Mouse (Mus musculus) lung, embryonic 14.5 days (tissue): ENCODE data around the gene Kiss1r. TPM values are rescaled to one million over a fixed set of nuclear protein-coding genes. Genes with fewer than 3 reads are reported as not detected.
"Not testable (repeated sequence)": the region's sequence is repeated elsewhere in the genome, so short reads cannot be mapped to it uniquely, and the experiment has no call there.

Source experiments
- ATAC-seq: fragments of 200-750 bp; cut with Nextera tagmentation; 2 replicates; pipeline ENCODE4 v1.8.0; 2017; ENCODE audit warnings: mild to moderate bottlenecking, moderate TSS enrichment, moderate library complexity; ENCODE audit not compliant: insufficient read depth
- DNase-seq: peaks from one replicate; pipeline ENCODE4 v3.0.0-alpha.2; 2015
- H3K27ac ChIP-seq: fragments of 300-500 bp; sonication (generic); 2 replicates; pipeline ENCODE4 v1.5.1; 2014; ENCODE audit warnings: low read depth, mild to moderate bottlenecking, moderate library complexity
- H3K27me3 ChIP-seq: fragments of 300-500 bp; sonication (generic); 2 replicates; pipeline ENCODE4 v1.6.1; 2014; ENCODE audit warnings: low read length, control low read depth; ENCODE audit not compliant: insufficient read depth
- H3K36me3 ChIP-seq: fragments of 300-500 bp; sonication (generic); 2 replicates; pipeline ENCODE4 v1.6.1; 2014; ENCODE audit warnings: control low read depth; ENCODE audit not compliant: insufficient read depth
- H3K4me1 ChIP-seq: fragments of 300-500 bp; sonication (generic); 2 replicates; pipeline ENCODE4 v1.6.1; 2014; ENCODE audit warnings: antibody characterized with exemption, control low read depth; ENCODE audit not compliant: insufficient read depth
- H3K4me2 ChIP-seq: fragments of 300-500 bp; sonication (generic); 2 replicates; pipeline ENCODE4 v1.6.1; 2014; ENCODE audit warnings: mild to moderate bottlenecking
- H3K4me3 ChIP-seq: fragments of 300-500 bp; sonication (generic); 2 replicates; pipeline ENCODE4 v1.5.1; 2014; ENCODE audit warnings: low read depth, low read length
- H3K9ac ChIP-seq: fragments of 300-500 bp; sonication (generic); 2 replicates; pipeline ENCODE4 v1.6.1; 2014
- H3K9me3 ChIP-seq: fragments of 300-500 bp; sonication (generic); 2 replicates; pipeline ENCODE4 v1.6.1; 2016; ENCODE audit warnings: low read depth, low read length, control low read depth
- CTCF ChIP-seq: IDR thresholded peaks from 2 replicates; pipeline ENCODE4 v1.5.1; 2016; ENCODE audit warnings: antibody characterized with exemption, low read depth
- WGBS: fragments of 180-500 bp; shearing (Covaris S2); extraction: QIAGEN DNeasy Blood & Tissue Kit; methylation state at CpG from one replicate; pipeline ENCODE4 v1.1.7; 2014; 5-methylcytosine and 5-hydroxymethylcytosine counted together
- polyA plus RNA-seq: library from polyadenylated mRNA; unstranded; fragments of >200 nt; fragmentation: Nextera tagmentation; extraction: Ambion mirVana; gene quantifications from 2 replicates; pipeline ENCODE4 v1.2.1, GENCODE M21; 2014

Kiss1r gene
- polyA plus RNA-seq, 1 experiment from 2014 or later = 1.2 TPM

- Histone ChIP-seq H3K4me2 (no peak within 1 kb of the TSS), H3K9ac (no peak within 1 kb of the TSS), H3K4me1 (peaks cover 8% of the 10 kb centered on the region; the same call in 1 of the 2 replicates), H3K27me3 (0 out of 2 replicates have a peak, but pooled peaks cover 7% of the 10 kb centered on the region), H3K27ac (no peak within 1 kb of the TSS), H3K4me3 (no peak within 1 kb of the TSS), H3K9me3 (no peaks in the 10 kb centered on the region), H3K36me3 (no peaks in the 10 kb centered on the region)
- DNase-seq (no peak), ATAC-seq (no peak)
- WGBS = 80% methylated on average over 6 of the region's 6 CpGs
- no peak for TF ChIP-seq CTCF
These were observed 30.7 kb upstream of the Kiss1r start, which contains the start of gene Elane for GRCm38 (mm10) chr10:79886054-79886453. Elane (plus strand) TSS chr10:79886247.

GRCm38 (mm10) chr10:79886611-79887010 lies 30.2 kb upstream of the Kiss1r start:
- WGBS = 76% methylated on average over 8 of the region's 8 CpGs
- Histone ChIP-seq H3K4me2 (no peak overlapping the region), H3K9ac (no peak overlapping the region), H3K27ac (no peak overlapping the region), H3K27me3 (0 out of 2 replicates have a peak, but pooled peaks cover 7% of the 10 kb centered on the region), H3K9me3 (no peaks in the 10 kb centered on the region), H3K4me1 (peaks cover 8% of the 10 kb centered on the region; the same call in 1 of the 2 replicates), H3K4me3 (no peak overlapping the region), H3K36me3 (no peaks in the 10 kb centered on the region)
- DNase-seq (no peak), ATAC-seq (no peak)
- no peak for TF ChIP-seq CTCF

GRCm38 (mm10) chr10:79889386-79889785 lies 27.4 kb upstream of the Kiss1r start:
- Histone ChIP-seq H3K4me2 (no peak overlapping the region), H3K9me3 (no peaks in the 10 kb centered on the region), H3K36me3 (0 out of 2 replicates have a peak, but pooled peaks cover 1% of the 10 kb centered on the region), H3K4me3 (no peak overlapping the region), H3K27ac (no peak overlapping the region), H3K9ac (no peak overlapping the region), H3K27me3 (no peaks in the 10 kb centered on the region), H3K4me1 (no peaks in the 10 kb centered on the region)
- no peak for ATAC-seq
- peak; percentile 63 for DNase-seq
- WGBS = 36% methylated on average over 2 of the region's 2 CpGs
- no peak for TF ChIP-seq CTCF

GRCm38 (mm10) chr10:79890670-79891069 lies 26.1 kb upstream of the Kiss1r start, which contains the start of gene Cfd:
Cfd (plus strand) TSS chr10:79890853.
- H3K27ac ChIP-seq = no peak within 1 kb of the TSS
- no peak for DNase-seq
- WGBS = 33% methylated on average over 5 of the region's 5 CpGs
- TF ChIP-seq CTCF = no peak
- H3K27me3 ChIP-seq = no peaks in the 10 kb centered on the region
- no peak for ATAC-seq
- no peak within 1 kb of the TSS for H3K4me3 ChIP-seq
- no peak within 1 kb of the TSS for H3K9ac ChIP-seq
- H3K4me1 ChIP-seq = no peaks in the 10 kb centered on the region
- H3K36me3 ChIP-seq = peaks cover 11% of the 10 kb centered on the region; the same call in 1 of the 2 replicates
- H3K4me2 ChIP-seq = no peak within 1 kb of the TSS
- H3K9me3 ChIP-seq = no peaks in the 10 kb centered on the region

GRCm38 (mm10) chr10:79892451-79893118 lies 24.2 kb upstream of the Kiss1r start:
- 42% methylated on average over 22 of the region's 22 CpGs for WGBS
- TF ChIP-seq CTCF = peak; percentile 86
- peaks cover 28% of the 10 kb centered on the region for H3K36me3 ChIP-seq

GRCm38 (mm10) chr10:79896306-79896705 lies 20.5 kb upstream of the Kiss1r start:
- no peaks in the 10 kb centered on the region for H3K9me3 ChIP-seq
- no peaks in the 10 kb centered on the region for H3K27me3 ChIP-seq
- no peak for TF ChIP-seq CTCF
- WGBS = 80% methylated on average over 16 of the region's 16 CpGs
- DNase-seq (no peak), ATAC-seq (no peak)
- peaks cover 56% of the 10 kb centered on the region for H3K36me3 ChIP-seq
- H3K4me2 ChIP-seq = no peak overlapping the region
- H3K27ac ChIP-seq = no peak overlapping the region
- no peaks in the 10 kb centered on the region for H3K4me1 ChIP-seq
- no peak overlapping the region for H3K9ac ChIP-seq
- no peak overlapping the region for H3K4me3 ChIP-seq

More at GRCm38 (mm10) chr10:79892451-79893118, 24.2 kb upstream of the Kiss1r start:
- H3K27ac ChIP-seq, H3K4me1 ChIP-seq, H3K27me3 ChIP-seq, H3K4me3 ChIP-seq, H3K9me3 ChIP-seq, H3K4me2 ChIP-seq, H3K9ac ChIP-seq: not testable (repeated sequence)
- DNase-seq (peak; percentile 90), ATAC-seq (peak; percentile 38; the same call in 1 of the 2 replicates)

- ATAC-seq = no peak
- peaks cover 56% of the 10 kb centered on the region for H3K36me3 ChIP-seq
These were observed 20.0 kb upstream of the Kiss1r start for GRCm38 (mm10) chr10:79896814-79897213.

More at GRCm38 (mm10) chr10:79896814-79897213, 20.0 kb upstream of the Kiss1r start:
- Histone ChIP-seq H3K4me1 (no peaks in the 10 kb centered on the region), H3K27ac (no peak overlapping the region), H3K27me3 (no peaks in the 10 kb centered on the region), H3K4me2 (no peak overlapping the region), H3K9ac (no peak overlapping the region), H3K4me3 (no peak overlapping the region), H3K9me3 (no peaks in the 10 kb centered on the region)
- TF ChIP-seq CTCF = no peak
- DNase-seq = no peak
- 75% methylated on average over 13 of the region's 13 CpGs for WGBS
